Mouse (Mus musculus) splenic B cell, adult 2 months (primary cell): Measurements from ENCODE around the gene Olfr823.
"Not testable (repeated sequence)": the region's sequence is repeated elsewhere in the genome, so short reads cannot be mapped to it uniquely, and the experiment has no call there.

Experiments
- DNase-seq: peaks from one replicate; pipeline ENCODE4 v3.0.0-alpha.2; 2011; ENCODE audit warnings: low read depth, low spot score
- H3K27me3 ChIP-seq: 2 replicates; pipeline ENCODE4 v1.6.1; 2012; ENCODE audit warnings: mild to moderate bottlenecking, low read length, moderate library complexity, mixed read lengths; ENCODE audit not compliant: control insufficient read depth, poor library complexity, insufficient read depth, severe bottlenecking
- H3K36me3 ChIP-seq: 2 replicates; pipeline ENCODE4 v1.6.1; 2012; ENCODE audit warnings: mild to moderate bottlenecking, low read length, moderate library complexity, mixed read lengths; ENCODE audit not compliant: control insufficient read depth, poor library complexity, insufficient read depth, severe bottlenecking

Olfr823 gene

GRCm38 (mm10) chr10:130115283-130115682, at the start of gene Olfr823:
Gene Olfr823, minus strand, starts transcription at chr10:130115383.
- not testable (repeated sequence) for DNase-seq, H3K36me3 ChIP-seq

GRCm38 (mm10) chr10:130144121-130144520, 28.9 kb upstream of the Olfr823 start:
- DNase-seq, result no peak
- Histone ChIP-seq H3K36me3 (no peaks in the 10 kb centered on the region), H3K27me3 (no peaks in the 10 kb centered on the region)

More at GRCm38 (mm10) chr10:130115283-130115682, at the start of gene Olfr823:
- H3K27me3 ChIP-seq, result not testable (repeated sequence)

GRCm38 (mm10) chr10:130142481-130142880, 27.3 kb upstream of the Olfr823 start:
- not testable (repeated sequence) for DNase-seq, H3K27me3 ChIP-seq, H3K36me3 ChIP-seq

GRCm38 (mm10) chr10:130134811-130135210, 19.6 kb upstream of the Olfr823 start:
- Histone ChIP-seq H3K36me3 (no peaks in the 10 kb centered on the region), H3K27me3 (no peaks in the 10 kb centered on the region)
- no peak for DNase-seq

GRCm38 (mm10) chr10:130129900-130130299, 14.7 kb upstream of the Olfr823 start, which contains the start of gene Olfr824:
Gene Olfr824, minus strand, starts transcription at chr10:130130000.
- not testable (repeated sequence) for DNase-seq, H3K36me3 ChIP-seq, H3K27me3 ChIP-seq

GRCm38 (mm10) chr10:130116045-130116444, 862 bp upstream of the Olfr823 start:
- H3K36me3 ChIP-seq, H3K27me3 ChIP-seq, DNase-seq: not testable (repeated sequence)

GRCm38 (mm10) chr10:130096104-130096503, 19.1 kb downstream of the Olfr823 start:
- H3K36me3 ChIP-seq, result no peaks in the 10 kb centered on the region
- no peaks in the 10 kb centered on the region for H3K27me3 ChIP-seq
- DNase-seq, result no peak

GRCm38 (mm10) chr10:130092838-130093440, 22.2 kb downstream of the Olfr823 start:
- no peaks in the 10 kb centered on the region for H3K27me3 ChIP-seq
- DNase-seq, result peak; percentile 8
- H3K36me3 ChIP-seq, result no peaks in the 10 kb centered on the region

GRCm38 (mm10) chr10:130070910-130071309, 44.3 kb downstream of the Olfr823 start, which contains the start of gene Olfr822:
Gene Olfr822, plus strand, starts transcription at chr10:130071210.
- no peak for DNase-seq
- no peaks in the 10 kb centered on the region for H3K36me3 ChIP-seq
- no peaks in the 10 kb centered on the region for H3K27me3 ChIP-seq
